Mouse (Mus musculus) MEL (cell line): ENCODE measurements at regions not wholly inside any gene's neighbourhood (a gene's known extent, or its start where the extent isn't known, plus 50 kb on each side); places are given as distances from the start of the nearest gene placed in this dataset.

Source experiments
- DNase-seq: peaks from one replicate; pipeline ENCODE4 v3.0.0; 2011; ENCODE audit warnings: low read depth, low spot score
- H3K27ac ChIP-seq: 2 replicates; pipeline ENCODE4 v1.5.1; 2012; ENCODE audit warnings: low read depth, mild to moderate bottlenecking, control low read depth, low read length, moderate library complexity; ENCODE audit not compliant: control insufficient read depth
- H3K27me3 ChIP-seq, 2 experiments: fragments of 150-350 bp in 1 of 2; sonication (generic) in 1 of 2; 2 replicates each; pipeline ENCODE4 v1.6.1; 2012; ENCODE audit warnings: low read length in 2 of 2, mild to moderate bottlenecking in 2 of 2, improper control_type of control experiment in 1 of 2, moderate library complexity in 1 of 2; ENCODE audit not compliant: insufficient read depth in 2 of 2, control insufficient read depth in 1 of 2
- H3K36me3 ChIP-seq, 2 experiments: 2 replicates each; pipeline ENCODE4 v1.6.1; 2012 to 2014; ENCODE audit warnings: low read length in 2 of 2, improper control_type of control experiment in 1 of 2, inconsistent platforms in 1 of 2, mild to moderate bottlenecking in 1 of 2; ENCODE audit not compliant: insufficient read depth in 2 of 2, control insufficient read depth in 1 of 2
- H3K4me1 ChIP-seq, 2 experiments: fragments of 150-350 bp in 1 of 2; sonication (generic) in 1 of 2; 2 replicates each; pipeline ENCODE4 v1.6.1; 2012; ENCODE audit warnings: low read length in 2 of 2, improper control_type of control experiment in 1 of 2, mild to moderate bottlenecking in 1 of 2; ENCODE audit not compliant: insufficient read depth in 2 of 2, control insufficient read depth in 1 of 2
- H3K4me3 ChIP-seq, 2 experiments: fragments of 150-350 bp in 1 of 2; sonication (generic) in 1 of 2; 2 replicates each; pipeline ENCODE4 v1.5.1; 2012; ENCODE audit warnings: low read depth in 2 of 2, low read length in 2 of 2, mild to moderate bottlenecking in 2 of 2, moderate library complexity in 2 of 2, control low read depth in 1 of 2, improper control_type of control experiment in 1 of 2; ENCODE audit not compliant: control insufficient read depth in 1 of 2, insufficient read depth in 1 of 2
- H3K79me2 ChIP-seq: 2 replicates; pipeline ENCODE4 v1.6.1; 2012; ENCODE audit warnings: mild to moderate bottlenecking, low read length, moderate library complexity; ENCODE audit not compliant: control insufficient read depth, poor library complexity, insufficient read depth
- H3K9ac ChIP-seq: 2 replicates; pipeline ENCODE4 v1.6.1; 2012; ENCODE audit warnings: low read depth, mild to moderate bottlenecking, control low read depth, low read length, moderate library complexity; ENCODE audit not compliant: control insufficient read depth, poor library complexity, severe bottlenecking
- H3K9me3 ChIP-seq: fragments of 150-350 bp; sonication (generic); replicated peaks from 2 replicates; pipeline ENCODE4 v1.6.1; 2012; ENCODE audit warnings: mild to moderate bottlenecking, low read length, improper control_type of control experiment, moderate library complexity; ENCODE audit not compliant: insufficient read depth
- BHLHE40 ChIP-seq: IDR thresholded peaks from 2 replicates; pipeline ENCODE4 v1.6.1; 2012; ENCODE audit warnings: low read depth, mild to moderate bottlenecking, inconsistent platforms, low read length, improper control_type of control experiment, borderline replicate concordance
- CHD1 ChIP-seq: IDR thresholded peaks from 2 replicates; pipeline ENCODE4 v1.6.1; 2012; ENCODE audit warnings: low read depth, mild to moderate bottlenecking, inconsistent platforms, low read length, improper control_type of control experiment
- CHD2 ChIP-seq: IDR thresholded peaks from 2 replicates; pipeline ENCODE4 v1.6.1; 2011; ENCODE audit warnings: low read length, improper control_type of control experiment
- ELF1 ChIP-seq: IDR thresholded peaks from 2 replicates; pipeline ENCODE4 v1.6.1; 2014; ENCODE audit warnings: low read depth, mild to moderate bottlenecking, inconsistent platforms, low read length, improper control_type of control experiment, moderate library complexity
- EP300 ChIP-seq, 2 experiments: IDR thresholded peaks; 2 replicates each; pipeline ENCODE4 v1.6.1; 2011; ENCODE audit warnings: improper control_type of control experiment in 2 of 2, low read length in 2 of 2, low read depth in 1 of 2, mild to moderate bottlenecking in 1 of 2
- GABPA ChIP-seq: IDR thresholded peaks from 2 replicates; pipeline ENCODE4 v1.6.1; 2012; ENCODE audit warnings: low read depth, mild to moderate bottlenecking, inconsistent platforms, low read length, improper control_type of control experiment, moderate library complexity
- GATA1 ChIP-seq: IDR thresholded peaks from 2 replicates; pipeline ENCODE4 v1.6.1; 2011; ENCODE audit warnings: low read depth, low read length, improper control_type of control experiment
- HCFC1 ChIP-seq: IDR thresholded peaks from 2 replicates; pipeline ENCODE4 v1.6.1; 2012; ENCODE audit warnings: low read depth, mild to moderate bottlenecking, inconsistent platforms, low read length, improper control_type of control experiment, moderate library complexity
- JUND ChIP-seq: IDR thresholded peaks from 2 replicates; pipeline ENCODE4 v1.6.1; 2011; ENCODE audit warnings: low read depth, mild to moderate bottlenecking, improper control_type of control experiment, low read length
- KAT2A ChIP-seq: conservative IDR thresholded peaks from 2 replicates; pipeline ENCODE4 v1.6.1; 2012; ENCODE audit warnings: low read depth, low read length, improper control_type of control experiment, inconsistent platforms
- MAFK ChIP-seq: IDR thresholded peaks from 2 replicates; pipeline ENCODE4 v1.6.1; 2011; ENCODE audit warnings: low read depth, mild to moderate bottlenecking, low read length, improper control_type of control experiment, borderline replicate concordance
- MAZ ChIP-seq: IDR thresholded peaks from 2 replicates; pipeline ENCODE4 v1.6.1; 2012; ENCODE audit warnings: low read depth, mild to moderate bottlenecking, inconsistent platforms, low read length, improper control_type of control experiment
- MEF2A ChIP-seq: IDR thresholded peaks from 2 replicates; pipeline ENCODE4 v1.6.1; 2014; ENCODE audit warnings: low read depth, mild to moderate bottlenecking, inconsistent platforms, low read length, improper control_type of control experiment; ENCODE audit not compliant: poor library complexity, insufficient replicate concordance, severe bottlenecking; ENCODE audit errors: extremely low read depth
- MYC ChIP-seq: IDR thresholded peaks from 2 replicates; pipeline ENCODE4 v1.6.1; 2011; ENCODE audit warnings: low read depth, mild to moderate bottlenecking, low read length, improper control_type of control experiment, moderate library complexity
- NRF1 ChIP-seq: IDR thresholded peaks from 2 replicates; pipeline ENCODE4 v1.6.1; 2014; ENCODE audit warnings: low read depth, mild to moderate bottlenecking, inconsistent platforms, low read length, improper control_type of control experiment, moderate library complexity; ENCODE audit not compliant: poor library complexity, insufficient read depth, severe bottlenecking
- POLR2AphosphoS2 ChIP-seq: IDR thresholded peaks from 2 replicates; pipeline ENCODE4 v1.6.1; 2011; ENCODE audit warnings: low read length, improper control_type of control experiment
- RAD21 ChIP-seq: IDR thresholded peaks from 2 replicates; pipeline ENCODE4 v1.6.1; 2011; ENCODE audit warnings: mild to moderate bottlenecking, low read depth, low read length, improper control_type of control experiment
- RCOR1 ChIP-seq: IDR thresholded peaks from 2 replicates; pipeline ENCODE4 v1.6.1; 2012; ENCODE audit warnings: low read depth, mild to moderate bottlenecking, inconsistent platforms, low read length, improper control_type of control experiment
- TAL1 ChIP-seq: IDR thresholded peaks from 2 replicates; pipeline ENCODE4 v1.6.1; 2012; ENCODE audit warnings: mild to moderate bottlenecking, inconsistent platforms, low read length, moderate library complexity, mixed read lengths
- TBP ChIP-seq: IDR thresholded peaks from 2 replicates; pipeline ENCODE4 v1.8.0; 2011; ENCODE audit warnings: low read depth, low read length, improper control_type of control experiment
- UBTF ChIP-seq: IDR thresholded peaks from 2 replicates; pipeline ENCODE4 v1.6.1; 2012; ENCODE audit warnings: low read depth, mild to moderate bottlenecking, inconsistent platforms, low read length, improper control_type of control experiment, moderate library complexity, borderline replicate concordance; ENCODE audit not compliant: insufficient read depth
- USF1 ChIP-seq: IDR thresholded peaks from 2 replicates; pipeline ENCODE4 v1.6.1; 2014; ENCODE audit warnings: low read depth, mild to moderate bottlenecking, inconsistent platforms, low read length, improper control_type of control experiment, moderate library complexity
- USF2 ChIP-seq, 2 experiments: IDR thresholded peaks; 2 replicates each; pipeline ENCODE4 v1.6.1; 2011 to 2012; ENCODE audit warnings: improper control_type of control experiment in 2 of 2, low read length in 2 of 2, borderline replicate concordance in 1 of 2, inconsistent platforms in 1 of 2, low read depth in 1 of 2, mild to moderate bottlenecking in 1 of 2; ENCODE audit not compliant: insufficient read depth in 1 of 2
- ZC3H11A ChIP-seq: IDR thresholded peaks from 2 replicates; pipeline ENCODE4 v1.6.1; 2012; ENCODE audit warnings: low read depth, mild to moderate bottlenecking, inconsistent platforms, low read length, improper control_type of control experiment
- ZNF384 ChIP-seq: IDR thresholded peaks from 2 replicates; pipeline ENCODE4 v1.6.1; 2012; ENCODE audit warnings: low read depth, mild to moderate bottlenecking, inconsistent platforms, low read length, improper control_type of control experiment

DNA sequence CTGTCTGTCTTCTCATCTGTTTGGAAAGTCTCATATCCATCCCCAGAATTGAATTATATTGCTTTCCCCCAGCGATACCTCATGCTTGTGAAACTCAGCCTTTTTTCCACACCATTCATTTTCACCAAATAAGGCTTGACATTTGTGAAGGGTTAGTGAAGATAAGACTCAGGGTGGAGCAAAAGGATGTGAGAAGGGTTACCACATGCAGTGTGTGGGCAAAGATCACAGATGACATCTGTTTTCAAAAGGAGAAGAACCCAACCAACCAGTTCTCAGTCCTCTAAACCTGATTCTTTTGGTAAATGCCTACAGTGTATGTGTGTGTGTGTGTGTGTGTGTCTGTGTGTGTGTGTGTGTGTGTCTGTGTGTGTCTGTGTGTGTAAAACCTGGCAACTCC, 909.3 kb upstream of the Lrrc6 start (continued):
- peak; percentile 79; the same call in 1 of the 2 replicates for TF ChIP-seq MAFK
- no peak for TF ChIP-seq USF2 (IDR thresholded peaks at IDR 0.05; ENCODE audit: borderline replicate concordance in 1 of 2, insufficient read depth in 1 of 2, low read depth in 1 of 2, low read length in 2 of 2)
- TF ChIP-seq ZC3H11A: no peak
- TF ChIP-seq TBP: peak; percentile 66
- 0 out of 2 replicates have a peak, but pooled peaks have one; percentile 47 for TF ChIP-seq GABPA
- TF ChIP-seq ELF1: no peak
- TF ChIP-seq USF1: peak; percentile 49; the same call in 1 of the 2 replicates
- peak; percentile 96 for TF ChIP-seq GATA1
- no peak for TF ChIP-seq CHD1
- TF ChIP-seq MAZ: peak; percentile 70
- TF ChIP-seq CHD2: no peak; the same call in 1 of the 2 replicates
- TF ChIP-seq NRF1: no peak
- TF ChIP-seq MYC: peak; percentile 93
- TF ChIP-seq UBTF: no peak
- TF ChIP-seq TAL1: peak; percentile 89
- peak; percentile 60; the same call in 1 of the 2 replicates for TF ChIP-seq HCFC1

DNA sequence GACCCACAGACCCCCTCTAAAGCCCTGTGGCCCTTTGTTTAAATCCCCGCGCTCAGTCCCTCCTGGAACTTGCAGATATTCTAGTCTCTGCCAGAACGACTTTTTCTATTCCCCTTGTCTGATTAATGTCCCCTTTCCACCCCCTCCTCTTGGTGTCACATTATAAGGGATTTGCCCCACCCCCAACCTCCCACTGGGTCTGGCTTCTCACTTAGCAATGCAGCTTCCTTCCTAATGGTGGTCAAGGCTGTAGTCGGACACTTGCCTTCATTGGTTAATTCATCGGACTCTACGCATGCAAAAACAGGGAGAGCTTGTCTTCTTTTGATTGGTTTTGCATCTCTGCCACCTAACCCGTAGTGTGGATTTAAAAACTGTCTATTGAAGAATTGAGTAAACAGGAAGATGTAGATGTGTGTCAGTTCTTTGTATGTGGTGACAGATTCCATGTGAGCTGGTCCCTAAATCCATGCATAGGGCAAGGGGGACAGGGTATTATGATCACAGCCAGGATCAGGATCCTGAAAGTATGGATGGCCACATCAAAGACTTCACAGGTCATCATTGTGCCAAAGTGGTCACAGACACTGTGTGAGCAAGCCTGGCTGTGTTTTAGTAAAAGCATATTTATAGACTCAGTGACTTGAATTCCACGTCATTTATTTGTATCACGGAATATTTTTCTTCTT, 908.3 kb upstream of the Lrrc6 start:
- no peak overlapping the region for H3K4me3 ChIP-seq
- H3K36me3 ChIP-seq: peaks cover 0 to 64% of the 10 kb centered on the region in 2 experiments; a peak in 2 of 4 replicates
- H3K9ac ChIP-seq: no peak overlapping the region
- peaks cover 59 to 62% of the 10 kb centered on the region in 2 experiments for H3K4me1 ChIP-seq
- no peak for TF ChIP-seq KAT2A
- TF ChIP-seq BHLHE40: no peak
- TF ChIP-seq POLR2AphosphoS2: no peak
- TF ChIP-seq MAFK: no peak
- TF ChIP-seq NRF1: no peak
- TF ChIP-seq MEF2A: no peak
- no peak for TF ChIP-seq MAZ
- no peak for TF ChIP-seq ZNF384
- TF ChIP-seq RAD21: no peak
- no peak for TF ChIP-seq USF2 (IDR thresholded peaks at IDR 0.05; ENCODE audit: borderline replicate concordance in 1 of 2, insufficient read depth in 1 of 2, low read depth in 1 of 2, low read length in 2 of 2)
- no peak for TF ChIP-seq CHD1
- TF ChIP-seq JUND: no peak
- TF ChIP-seq MYC: no peak
- TF ChIP-seq EP300 (IDR thresholded peaks at IDR 0.05; ENCODE audit: low read depth in 1 of 2, low read length in 2 of 2): no peak
- TF ChIP-seq ELF1: no peak
- TF ChIP-seq RCOR1: no peak
- no peak for TF ChIP-seq HCFC1
- no peak for TF ChIP-seq GABPA
- TF ChIP-seq, all 39 proteins: peak for 0
- DNase-seq: no peak
- no peaks in the 10 kb centered on the region for H3K79me2 ChIP-seq
- H3K27ac ChIP-seq: no peak overlapping the region
- H3K9me3 ChIP-seq: no peaks in the 10 kb centered on the region
- H3K27me3 ChIP-seq: no peaks in the 10 kb centered on the region
